Mouse (Mus musculus) neural tube, embryonic 12.5 days (tissue): ENCODE measurements at regions not wholly inside any gene's neighbourhood (a gene's known extent, or its start where the extent isn't known, plus 50 kb on each side); places are given as distances from the start of the nearest gene placed in this dataset.

Source experiments
- ATAC-seq: fragments of 200-750 bp; cut with Nextera tagmentation; 2 replicates; pipeline ENCODE4 v1.8.0; 2017; ENCODE audit warnings: low read depth, mild to moderate bottlenecking, moderate TSS enrichment, moderate library complexity; ENCODE audit not compliant: low FRiP score
- H3K27ac ChIP-seq: fragments of 300-500 bp; sonication (generic); 2 replicates; pipeline ENCODE4 v1.5.1; 2016
- H3K27me3 ChIP-seq: fragments of 300-500 bp; sonication (generic); replicated peaks from 2 replicates; pipeline ENCODE4 v1.6.1; 2016; ENCODE audit warnings: mild to moderate bottlenecking
- H3K36me3 ChIP-seq: fragments of 300-500 bp; sonication (generic); 2 replicates; pipeline ENCODE4 v1.6.1; 2016; ENCODE audit warnings: mild to moderate bottlenecking
- H3K4me1 ChIP-seq: fragments of 300-500 bp; sonication (generic); 2 replicates; pipeline ENCODE4 v1.6.1; 2016
- H3K4me2 ChIP-seq: fragments of 300-500 bp; sonication (generic); replicated peaks from 2 replicates; pipeline ENCODE4 v1.6.1; 2016; ENCODE audit warnings: mild to moderate bottlenecking
- H3K4me3 ChIP-seq: fragments of 300-500 bp; sonication (generic); 2 replicates; pipeline ENCODE4 v1.5.1; 2016
- H3K9ac ChIP-seq: fragments of 300-500 bp; sonication (generic); 2 replicates; pipeline ENCODE4 v1.6.1; 2016; ENCODE audit warnings: mild to moderate bottlenecking
- H3K9me3 ChIP-seq: fragments of 300-500 bp; sonication (generic); 2 replicates; pipeline ENCODE4 v1.6.1; 2016; ENCODE audit warnings: mild to moderate bottlenecking
- WGBS: fragments of 180-500 bp; shearing (Covaris S2); methylation state at CpG from one replicate; pipeline ENCODE4 v1.1.7; 2016; 5-methylcytosine and 5-hydroxymethylcytosine counted together

DNA sequence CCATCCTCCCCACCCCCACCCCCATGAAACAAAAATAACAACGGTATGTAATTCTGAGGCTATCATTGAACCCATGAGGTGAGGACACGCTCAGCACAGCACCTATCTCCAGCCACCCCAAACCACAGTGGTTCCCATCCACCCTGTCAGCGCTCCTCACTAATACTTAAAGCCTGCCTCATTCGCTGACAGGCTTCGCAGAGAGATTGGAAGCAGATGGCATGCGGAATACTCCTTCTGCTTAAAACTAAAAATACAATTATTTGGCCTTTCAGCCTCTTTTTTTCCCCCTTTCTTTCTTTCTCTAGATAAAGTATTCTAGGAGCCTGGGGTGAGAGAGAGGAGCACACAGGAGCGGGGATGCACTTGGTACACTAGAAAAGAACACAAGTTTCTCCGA is 199.9 kb downstream of the Prdm2 start:
- no peaks in the 10 kb centered on the region for H3K36me3 ChIP-seq
- no peak overlapping the region for H3K27ac ChIP-seq
- no peak overlapping the region for H3K4me2 ChIP-seq
- no peaks in the 10 kb centered on the region for H3K9me3 ChIP-seq
- no peak overlapping the region for H3K4me3 ChIP-seq
- H3K27me3 ChIP-seq, result no peaks in the 10 kb centered on the region
- H3K4me1 ChIP-seq, result peaks cover 5% of the 10 kb centered on the region
- 88% methylated on average over 8 of the region's 8 CpGs for WGBS
- H3K9ac ChIP-seq, result no peak overlapping the region
- no peak for ATAC-seq

DNA sequence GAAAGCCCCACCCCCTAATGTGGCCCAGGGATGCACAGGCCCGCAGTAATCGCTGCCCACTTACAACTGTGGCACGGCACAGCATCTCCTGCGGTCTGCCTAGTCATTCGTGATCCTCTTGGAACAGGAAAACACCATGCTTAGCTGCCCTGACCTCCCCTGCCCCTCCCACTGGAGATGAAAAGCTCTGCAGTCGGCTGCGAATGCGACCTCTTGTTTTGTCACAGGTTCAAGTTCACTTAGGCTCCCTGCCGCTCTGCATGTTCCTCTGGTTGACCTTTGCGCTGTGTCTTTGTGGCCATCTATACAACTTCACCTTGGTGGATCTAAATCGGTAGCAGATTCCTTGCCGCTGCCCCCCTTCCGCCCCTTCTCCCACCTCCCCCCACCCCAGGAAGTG is 210.8 kb downstream of the Prdm2 start:
- H3K36me3 ChIP-seq, result no peaks in the 10 kb centered on the region
- no peaks in the 10 kb centered on the region for H3K27me3 ChIP-seq
- 32% methylated on average over 13 of the region's 13 CpGs for WGBS
- 0 out of 2 replicates have a peak, but pooled peaks cover 4% of the 10 kb centered on the region for H3K4me1 ChIP-seq
- no peak for ATAC-seq
- no peaks in the 10 kb centered on the region for H3K9me3 ChIP-seq
- no peak overlapping the region for H3K4me3 ChIP-seq
- H3K4me2 ChIP-seq, result no peak overlapping the region
- H3K27ac ChIP-seq, result no peak overlapping the region
- H3K9ac ChIP-seq, result no peak overlapping the region

DNA sequence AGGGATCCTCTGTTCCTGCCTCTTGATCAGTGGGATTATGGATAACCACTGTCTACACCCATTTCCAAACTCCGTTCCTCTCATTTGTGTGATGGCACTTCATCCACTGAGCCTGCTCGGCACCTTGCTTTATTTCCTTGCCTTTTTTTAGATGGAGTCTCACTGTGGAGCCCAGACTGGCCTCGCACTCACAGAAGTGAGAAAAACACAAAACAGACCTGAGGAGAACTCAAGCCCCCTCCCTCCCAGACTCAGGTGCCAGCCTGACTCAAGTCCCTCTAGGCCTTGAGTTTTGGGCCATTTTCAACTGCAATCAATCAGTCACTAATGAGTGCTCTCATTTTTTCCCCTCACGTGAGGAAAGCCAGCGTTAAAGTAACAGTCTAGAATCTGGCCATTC is 211.3 kb downstream of the Prdm2 start:
- WGBS, result 72% methylated on average over 5 of the region's 5 CpGs
- Histone ChIP-seq H3K4me2 (no peak overlapping the region), H3K27me3 (no peaks in the 10 kb centered on the region), H3K4me3 (no peak overlapping the region), H3K9ac (no peak overlapping the region), H3K36me3 (no peaks in the 10 kb centered on the region), H3K27ac (no peak overlapping the region), H3K4me1 (0 out of 2 replicates have a peak, but pooled peaks cover 4% of the 10 kb centered on the region), H3K9me3 (no peaks in the 10 kb centered on the region)
- ATAC-seq, result no peak

DNA sequence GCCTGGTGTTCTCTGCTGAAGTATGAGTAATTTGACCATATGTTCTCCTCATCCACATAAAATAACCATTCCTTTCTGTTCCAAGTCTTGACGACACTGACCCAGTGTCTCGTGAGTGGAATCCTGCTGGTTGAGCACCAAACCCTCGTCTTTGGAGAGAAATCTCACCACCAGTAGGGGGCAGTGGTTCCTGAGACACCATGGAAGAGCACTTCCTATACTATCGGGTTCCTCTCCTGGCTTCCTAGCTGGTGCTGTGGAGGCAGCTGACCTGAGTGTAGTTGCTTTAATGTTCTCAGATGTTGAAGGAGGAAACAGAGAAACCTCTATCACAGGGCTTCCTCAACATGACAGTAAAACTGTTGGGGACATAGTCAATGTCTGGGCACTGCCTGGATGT is 216.4 kb downstream of the Prdm2 start:
- H3K4me2 ChIP-seq, result no peak overlapping the region

DNA sequence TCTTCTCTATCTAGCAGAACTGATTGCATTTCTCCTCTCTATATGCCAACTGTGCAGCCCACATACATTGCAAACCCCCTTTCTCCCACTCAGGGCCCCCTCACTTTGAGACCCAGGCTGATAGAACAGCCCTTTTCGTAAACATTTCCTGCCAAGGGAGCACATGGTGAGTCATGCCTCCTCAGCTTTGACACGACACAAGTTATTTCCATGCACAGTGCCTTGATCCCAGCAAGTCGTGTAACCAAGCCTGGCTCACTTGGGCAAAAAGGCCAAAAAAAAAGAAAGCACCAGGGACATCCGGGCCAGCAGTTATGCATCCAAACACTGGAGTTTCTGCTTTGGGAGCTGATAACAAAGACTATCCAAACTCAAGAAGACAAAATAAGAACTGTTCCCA is 221.4 kb downstream of the Prdm2 start:
- H3K4me2 ChIP-seq, result no peak overlapping the region
- H3K27me3 ChIP-seq, result no peaks in the 10 kb centered on the region
- no peak overlapping the region for H3K9ac ChIP-seq
- WGBS, result 82% methylated on average over 4 of the region's 4 CpGs
- H3K4me1 ChIP-seq, result no peaks in the 10 kb centered on the region
- H3K9me3 ChIP-seq, result no peaks in the 10 kb centered on the region
- no peak overlapping the region for H3K27ac ChIP-seq
- H3K36me3 ChIP-seq, result no peaks in the 10 kb centered on the region
- no peak for ATAC-seq
- no peak overlapping the region for H3K4me3 ChIP-seq

More for the DNA sequence above, 216.4 kb downstream of the Prdm2 start:
- no peak overlapping the region for H3K9ac ChIP-seq
- no peak for ATAC-seq
- H3K27ac ChIP-seq, result no peak overlapping the region
- no peaks in the 10 kb centered on the region for H3K4me1 ChIP-seq
- H3K4me3 ChIP-seq, result no peak overlapping the region
- no peaks in the 10 kb centered on the region for H3K27me3 ChIP-seq
- 64% methylated on average over 4 of the region's 4 CpGs for WGBS
- H3K9me3 ChIP-seq, result no peaks in the 10 kb centered on the region
- no peaks in the 10 kb centered on the region for H3K36me3 ChIP-seq

DNA sequence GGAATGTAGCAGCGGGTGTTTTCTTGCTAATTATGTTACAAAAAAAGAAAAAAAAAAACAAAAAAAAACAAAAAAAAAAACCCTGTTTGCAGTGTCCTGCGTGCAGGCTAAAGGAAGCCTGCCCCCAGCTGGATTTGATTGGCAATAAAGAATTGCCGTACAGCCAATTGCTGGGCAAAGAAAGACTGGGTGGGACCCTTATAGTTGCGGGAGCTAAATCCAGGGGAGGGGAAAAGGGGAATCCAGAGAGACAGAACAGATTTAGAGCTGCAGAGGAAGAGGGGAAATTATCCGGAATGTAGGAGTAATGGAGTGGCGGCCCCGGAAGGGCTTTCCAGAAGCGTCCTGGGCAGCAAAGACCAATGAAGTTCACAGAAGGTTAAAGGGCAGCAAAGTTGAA is 223.6 kb downstream of the Prdm2 start:
- WGBS, result 6% methylated on average over 8 of the region's 8 CpGs
- H3K27me3 ChIP-seq, result no peaks in the 10 kb centered on the region
- no peak overlapping the region for H3K27ac ChIP-seq
- peak overlapping the region; percentile 30; the same call in 1 of the 2 replicates for H3K4me2 ChIP-seq
- no peak for ATAC-seq
- no peaks in the 10 kb centered on the region for H3K9me3 ChIP-seq
- H3K9ac ChIP-seq, result no peak overlapping the region
- H3K4me1 ChIP-seq, result peaks cover 3% of the 10 kb centered on the region
- H3K36me3 ChIP-seq, result no peaks in the 10 kb centered on the region
- no peak overlapping the region for H3K4me3 ChIP-seq

- H3K4me1 ChIP-seq, result peaks cover 18% of the 10 kb centered on the region
- no peaks in the 10 kb centered on the region for H3K9me3 ChIP-seq
- no peak overlapping the region for H3K9ac ChIP-seq
- no peak overlapping the region for H3K4me2 ChIP-seq
- no peaks in the 10 kb centered on the region for H3K27me3 ChIP-seq
- WGBS, result 19% methylated on average over 6 of the region's 6 CpGs
- H3K4me3 ChIP-seq, result no peak overlapping the region
- ATAC-seq, result peak; percentile 29; the same call in 1 of the 2 replicates
- H3K36me3 ChIP-seq, result no peaks in the 10 kb centered on the region
- no peak overlapping the region for H3K27ac ChIP-seq
Measured at GRCm38 (mm10) chr4:142983295-142983624, 229.5 kb downstream of the Prdm2 start.

DNA sequence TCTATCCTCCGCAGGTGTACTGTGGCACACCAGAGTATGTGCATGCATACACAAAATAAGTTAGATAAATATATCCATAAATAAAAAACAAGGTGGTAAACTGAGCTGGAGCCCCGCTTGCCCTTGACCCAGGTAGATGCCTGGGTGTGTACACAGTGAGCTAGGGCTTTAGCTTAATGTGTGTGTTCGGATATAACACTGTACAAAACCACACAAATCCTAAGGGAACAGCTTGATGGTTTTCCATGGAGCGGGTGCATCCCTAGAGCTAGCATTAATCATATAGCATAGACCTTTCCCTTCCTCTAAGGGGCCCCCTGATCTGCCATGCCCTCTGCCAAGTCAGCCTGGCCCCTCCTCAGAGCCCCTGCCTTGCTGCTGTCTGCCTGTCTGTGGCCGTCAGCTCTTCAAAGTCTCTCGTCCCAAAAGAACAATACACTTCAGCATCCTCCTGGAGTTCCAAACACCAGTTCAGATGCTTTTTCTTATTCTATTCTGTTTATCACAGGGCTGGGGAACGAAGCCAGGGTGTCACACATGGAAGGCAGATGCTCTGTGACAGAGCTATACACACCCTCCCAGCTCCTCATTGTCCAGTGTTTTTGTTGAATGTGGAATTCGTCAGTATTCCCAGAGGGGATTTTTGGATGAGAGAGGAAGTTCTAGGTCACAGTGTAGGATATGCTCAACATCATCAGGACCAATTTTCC is 230.1 kb downstream of the Prdm2 start:
- Histone ChIP-seq H3K4me2 (no peak overlapping the region), H3K27ac (no peak overlapping the region), H3K36me3 (no peaks in the 10 kb centered on the region), H3K9ac (no peak overlapping the region), H3K9me3 (no peaks in the 10 kb centered on the region), H3K4me3 (no peak overlapping the region), H3K27me3 (no peaks in the 10 kb centered on the region), H3K4me1 (peaks cover 18% of the 10 kb centered on the region)
- 48% methylated on average over 8 of the region's 8 CpGs for WGBS
- peak; percentile 29; the same call in 1 of the 2 replicates for ATAC-seq

DNA sequence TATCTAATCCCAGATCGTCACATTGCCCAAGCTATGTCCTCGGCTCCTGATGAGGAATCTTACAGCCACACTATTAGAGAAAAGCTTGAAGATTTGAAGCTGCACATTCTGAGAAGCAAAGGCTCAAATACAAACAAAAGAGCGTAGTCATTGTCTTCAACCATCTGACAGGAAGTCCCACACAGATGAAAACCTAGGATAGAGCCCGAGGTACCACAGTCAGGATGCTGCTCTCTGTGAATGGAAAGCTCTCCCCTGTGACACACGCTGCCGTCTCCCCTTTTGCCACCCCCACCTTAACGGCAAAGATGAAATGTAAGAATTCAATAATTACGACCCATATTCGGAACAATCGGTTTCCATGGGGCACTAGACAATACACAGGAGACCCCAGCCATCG is 237.2 kb downstream of the Prdm2 start:
- Histone ChIP-seq H3K4me2 (no peak overlapping the region), H3K4me1 (no peaks in the 10 kb centered on the region), H3K4me3 (no peak overlapping the region), H3K27me3 (no peaks in the 10 kb centered on the region), H3K9ac (no peak overlapping the region), H3K27ac (no peak overlapping the region), H3K36me3 (no peaks in the 10 kb centered on the region), H3K9me3 (no peaks in the 10 kb centered on the region)
- ATAC-seq, result no peak
- 78% methylated on average over 11 of the region's 11 CpGs for WGBS

GRCm38 (mm10) chr4:142970040-142970439 is 242.8 kb downstream of the Prdm2 start:
- Histone ChIP-seq H3K4me1 (no peaks in the 10 kb centered on the region), H3K4me2 (no peak overlapping the region), H3K27me3 (no peaks in the 10 kb centered on the region), H3K9ac (no peak overlapping the region), H3K27ac (no peak overlapping the region), H3K4me3 (no peak overlapping the region), H3K9me3 (no peaks in the 10 kb centered on the region), H3K36me3 (no peaks in the 10 kb centered on the region)
- no peak for ATAC-seq
- WGBS, result 91% methylated on average over 4 of the region's 4 CpGs

DNA sequence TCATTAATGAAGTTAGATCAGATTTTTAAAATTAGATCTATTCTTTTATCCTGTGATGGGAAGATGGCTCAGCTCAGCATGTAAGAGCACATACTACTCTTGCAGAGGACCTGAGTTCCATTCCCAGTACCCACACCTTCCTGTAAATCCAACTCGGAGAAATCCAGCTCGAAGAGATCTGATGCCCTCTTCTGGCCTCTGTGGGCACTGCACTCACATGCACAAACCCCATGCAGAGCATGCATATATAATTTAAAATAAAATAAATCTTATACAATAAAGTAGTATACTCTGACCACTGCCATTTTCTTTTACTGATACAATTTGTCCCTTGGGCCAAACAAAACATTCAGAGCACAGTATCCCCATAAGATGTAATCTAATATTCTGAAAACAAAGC is 245.2 kb downstream of the Prdm2 start:
- no peaks in the 10 kb centered on the region for H3K9me3 ChIP-seq
- WGBS, result 93% methylated on average over 2 of the region's 2 CpGs
- no peak overlapping the region for H3K9ac ChIP-seq

GRCm38 (mm10) chr4:142956832-142957429 is 255.9 kb downstream of the Prdm2 start:
- Histone ChIP-seq H3K9ac (no peak overlapping the region), H3K4me1 (peaks cover 10% of the 10 kb centered on the region), H3K9me3 (0 out of 2 replicates have a peak, but pooled peaks cover 5% of the 10 kb centered on the region), H3K36me3 (no peaks in the 10 kb centered on the region), H3K27ac (no peak overlapping the region), H3K4me3 (no peak overlapping the region), H3K27me3 (no peaks in the 10 kb centered on the region), H3K4me2 (no peak overlapping the region)
- WGBS, result 49% methylated on average over 8 of the region's 8 CpGs
- ATAC-seq, result 0 out of 2 replicates have a peak, but pooled peaks have one; percentile 53

More for the DNA sequence above, 245.2 kb downstream of the Prdm2 start:
- H3K27ac ChIP-seq, result no peak overlapping the region
- H3K27me3 ChIP-seq, result no peaks in the 10 kb centered on the region
- no peak for ATAC-seq
- H3K4me2 ChIP-seq, result no peak overlapping the region
- H3K36me3 ChIP-seq, result no peaks in the 10 kb centered on the region
- H3K4me3 ChIP-seq, result no peak overlapping the region
- H3K4me1 ChIP-seq, result no peaks in the 10 kb centered on the region

GRCm38 (mm10) chr4:142956376-142956775 is 256.4 kb downstream of the Prdm2 start:
- H3K9me3 ChIP-seq, result 0 out of 2 replicates have a peak, but pooled peaks cover 5% of the 10 kb centered on the region
- H3K9ac ChIP-seq, result no peak overlapping the region
- no peaks in the 10 kb centered on the region for H3K36me3 ChIP-seq
- H3K27me3 ChIP-seq, result no peaks in the 10 kb centered on the region
- H3K4me1 ChIP-seq, result peaks cover 10% of the 10 kb centered on the region
- ATAC-seq, result no peak
- WGBS, result 86% methylated on average over 5 of the region's 5 CpGs
- H3K4me2 ChIP-seq, result no peak overlapping the region
- no peak overlapping the region for H3K27ac ChIP-seq
- no peak overlapping the region for H3K4me3 ChIP-seq
